Mouse (Mus musculus) ES-E14 (cell line): ENCODE measurements at regions not wholly inside any gene's neighbourhood (a gene's known extent, or its start where the extent isn't known, plus 50 kb on each side); places are given as distances from the start of the nearest gene placed in this dataset.

ENCODE experiments used
- CHD2 ChIP-seq: IDR thresholded peaks from 2 replicates; pipeline ENCODE4 v1.6.1; 2014; ENCODE audit warnings: mild to moderate bottlenecking, low read depth, low read length, inconsistent platforms
- ZNF384 ChIP-seq: IDR thresholded peaks from 2 replicates; pipeline ENCODE4 v1.6.1; 2012; ENCODE audit warnings: low read depth, low read length, inconsistent platforms

GRCm38 (mm10) chr10:25023601-25024157 lies 96.4 kb upstream of the Arg1 start:
- TF ChIP-seq ZNF384 (no peak), CHD2 (no peak)
